Mouse (Mus musculus) MEL (cell line): Measurements from ENCODE around the gene Trappc6a. TPM values are rescaled to one million over a fixed set of nuclear protein-coding genes. Genes with fewer than 3 reads are reported as not detected.
A peak's percentile ranks its signal among the peaks of the same experiment; 100 is the strongest.

Source experiments
- DNase-seq: peaks from one replicate; pipeline ENCODE4 v3.0.0; 2011; ENCODE audit warnings: low read depth, low spot score
- H3K27ac ChIP-seq: 2 replicates; pipeline ENCODE4 v1.5.1; 2012; ENCODE audit warnings: low read depth, mild to moderate bottlenecking, control low read depth, low read length, moderate library complexity; ENCODE audit not compliant: control insufficient read depth
- H3K27me3 ChIP-seq, 2 experiments: fragments of 150-350 bp in 1 of 2; sonication (generic) in 1 of 2; 2 replicates each; pipeline ENCODE4 v1.6.1; 2012; ENCODE audit warnings: low read length in 2 of 2, mild to moderate bottlenecking in 2 of 2, improper control_type of control experiment in 1 of 2, moderate library complexity in 1 of 2; ENCODE audit not compliant: insufficient read depth in 2 of 2, control insufficient read depth in 1 of 2
- H3K36me3 ChIP-seq, 2 experiments: 2 replicates each; pipeline ENCODE4 v1.6.1; 2012 to 2014; ENCODE audit warnings: low read length in 2 of 2, improper control_type of control experiment in 1 of 2, inconsistent platforms in 1 of 2, mild to moderate bottlenecking in 1 of 2; ENCODE audit not compliant: insufficient read depth in 2 of 2, control insufficient read depth in 1 of 2
- H3K4me1 ChIP-seq, 2 experiments: fragments of 150-350 bp in 1 of 2; sonication (generic) in 1 of 2; 2 replicates each; pipeline ENCODE4 v1.6.1; 2012; ENCODE audit warnings: low read length in 2 of 2, improper control_type of control experiment in 1 of 2, mild to moderate bottlenecking in 1 of 2; ENCODE audit not compliant: insufficient read depth in 2 of 2, control insufficient read depth in 1 of 2
- H3K4me3 ChIP-seq, 2 experiments: fragments of 150-350 bp in 1 of 2; sonication (generic) in 1 of 2; 2 replicates each; pipeline ENCODE4 v1.5.1; 2012; ENCODE audit warnings: low read depth in 2 of 2, low read length in 2 of 2, mild to moderate bottlenecking in 2 of 2, moderate library complexity in 2 of 2, control low read depth in 1 of 2, improper control_type of control experiment in 1 of 2; ENCODE audit not compliant: control insufficient read depth in 1 of 2, insufficient read depth in 1 of 2
- H3K79me2 ChIP-seq: 2 replicates; pipeline ENCODE4 v1.6.1; 2012; ENCODE audit warnings: mild to moderate bottlenecking, low read length, moderate library complexity; ENCODE audit not compliant: control insufficient read depth, poor library complexity, insufficient read depth
- H3K9ac ChIP-seq: 2 replicates; pipeline ENCODE4 v1.6.1; 2012; ENCODE audit warnings: low read depth, mild to moderate bottlenecking, control low read depth, low read length, moderate library complexity; ENCODE audit not compliant: control insufficient read depth, poor library complexity, severe bottlenecking
- H3K9me3 ChIP-seq: fragments of 150-350 bp; sonication (generic); replicated peaks from 2 replicates; pipeline ENCODE4 v1.6.1; 2012; ENCODE audit warnings: mild to moderate bottlenecking, low read length, improper control_type of control experiment, moderate library complexity; ENCODE audit not compliant: insufficient read depth
- BHLHE40 ChIP-seq: IDR thresholded peaks from 2 replicates; pipeline ENCODE4 v1.6.1; 2012; ENCODE audit warnings: low read depth, mild to moderate bottlenecking, inconsistent platforms, low read length, improper control_type of control experiment, borderline replicate concordance
- EP300 ChIP-seq, 2 experiments: IDR thresholded peaks; 2 replicates each; pipeline ENCODE4 v1.6.1; 2011; ENCODE audit warnings: improper control_type of control experiment in 2 of 2, low read length in 2 of 2, low read depth in 1 of 2, mild to moderate bottlenecking in 1 of 2
- GABPA ChIP-seq: IDR thresholded peaks from 2 replicates; pipeline ENCODE4 v1.6.1; 2012; ENCODE audit warnings: low read depth, mild to moderate bottlenecking, inconsistent platforms, low read length, improper control_type of control experiment, moderate library complexity
- JUND ChIP-seq: IDR thresholded peaks from 2 replicates; pipeline ENCODE4 v1.6.1; 2011; ENCODE audit warnings: low read depth, mild to moderate bottlenecking, improper control_type of control experiment, low read length
- KAT2A ChIP-seq: conservative IDR thresholded peaks from 2 replicates; pipeline ENCODE4 v1.6.1; 2012; ENCODE audit warnings: low read depth, low read length, improper control_type of control experiment, inconsistent platforms
- MAZ ChIP-seq: IDR thresholded peaks from 2 replicates; pipeline ENCODE4 v1.6.1; 2012; ENCODE audit warnings: low read depth, mild to moderate bottlenecking, inconsistent platforms, low read length, improper control_type of control experiment
- MYB ChIP-seq: IDR thresholded peaks from 2 replicates; pipeline ENCODE4 v1.6.1; 2011; ENCODE audit warnings: mild to moderate bottlenecking, low read depth, low read length, improper control_type of control experiment
- MYC ChIP-seq: IDR thresholded peaks from 2 replicates; pipeline ENCODE4 v1.6.1; 2011; ENCODE audit warnings: low read depth, mild to moderate bottlenecking, low read length, improper control_type of control experiment, moderate library complexity
- NELFE ChIP-seq: IDR thresholded peaks from 2 replicates; pipeline ENCODE4 v1.6.1; 2011; ENCODE audit warnings: low read depth, low read length, improper control_type of control experiment
- NRF1 ChIP-seq: IDR thresholded peaks from 2 replicates; pipeline ENCODE4 v1.6.1; 2014; ENCODE audit warnings: low read depth, mild to moderate bottlenecking, inconsistent platforms, low read length, improper control_type of control experiment, moderate library complexity; ENCODE audit not compliant: poor library complexity, insufficient read depth, severe bottlenecking
- POLR2A ChIP-seq, 2 experiments: IDR thresholded peaks; 2 replicates each; pipeline ENCODE4 v1.6.1; 2011 to 2012; ENCODE audit warnings: low read length in 2 of 2, mild to moderate bottlenecking in 2 of 2, control low read depth in 1 of 2, improper control_type of control experiment in 1 of 2, low read depth in 1 of 2, moderate library complexity in 1 of 2; ENCODE audit not compliant: control insufficient read depth in 1 of 2, insufficient read depth in 1 of 2, poor library complexity in 1 of 2
- POLR2AphosphoS5 ChIP-seq: IDR thresholded peaks from 2 replicates; pipeline ENCODE4 v1.6.1; 2012; ENCODE audit warnings: low read depth, borderline replicate concordance, mild to moderate bottlenecking, inconsistent platforms, low read length, moderate library complexity, mixed read lengths
- RCOR1 ChIP-seq: IDR thresholded peaks from 2 replicates; pipeline ENCODE4 v1.6.1; 2012; ENCODE audit warnings: low read depth, mild to moderate bottlenecking, inconsistent platforms, low read length, improper control_type of control experiment
- SMC3 ChIP-seq: IDR thresholded peaks from 2 replicates; pipeline ENCODE4 v1.6.1; 2011; ENCODE audit warnings: low read depth, low read length, improper control_type of control experiment
- TAL1 ChIP-seq: IDR thresholded peaks from 2 replicates; pipeline ENCODE4 v1.6.1; 2012; ENCODE audit warnings: mild to moderate bottlenecking, inconsistent platforms, low read length, moderate library complexity, mixed read lengths
- USF2 ChIP-seq, 2 experiments: IDR thresholded peaks; 2 replicates each; pipeline ENCODE4 v1.6.1; 2011 to 2012; ENCODE audit warnings: improper control_type of control experiment in 2 of 2, low read length in 2 of 2, borderline replicate concordance in 1 of 2, inconsistent platforms in 1 of 2, low read depth in 1 of 2, mild to moderate bottlenecking in 1 of 2; ENCODE audit not compliant: insufficient read depth in 1 of 2
- ZNF384 ChIP-seq: IDR thresholded peaks from 2 replicates; pipeline ENCODE4 v1.6.1; 2012; ENCODE audit warnings: low read depth, mild to moderate bottlenecking, inconsistent platforms, low read length, improper control_type of control experiment
- polyA plus RNA-seq, 2 experiments: library from polyadenylated mRNA; stranded (reverse) in 1 of 2; unstranded in 1 of 2; fragments of >175 nt in 1 of 2; fragments of >200 nt in 1 of 2; gene quantifications; 2 replicates each; pipeline versions ENCODE4 v1.2.1 to v1.2.4; 2012; ENCODE audit warnings: low replicate concordance in 2 of 2, low read depth in 1 of 2; ENCODE audit not compliant: insufficient read length in 2 of 2, insufficient read depth in 1 of 2, missing spikeins in 1 of 2
- total RNA-seq: library from RNA; depleted of rRNA; stranded (reverse); fragments of 300-350 nt; gene quantifications from 2 replicates; pipeline ENCODE4 v1.2.3, GENCODE M21; 2012

Trappc6a gene
- total and polyA plus RNA-seq, 3 experiments, result 82.8 to 88.2 TPM; not detected in 1

- TF ChIP-seq JUND (no peak), ZNF384 (no peak), BHLHE40 (peak; percentile 68), SMC3 (no peak), POLR2A (IDR thresholded peaks at IDR 0.05; ENCODE audit: control insufficient read depth in 1 of 2, insufficient read depth in 1 of 2, low read depth in 1 of 2, low read length in 2 of 2, poor library complexity in 1 of 2) (no peak), RCOR1 (no peak), TAL1 (no peak)
- H3K36me3 ChIP-seq, result no peaks in the 10 kb centered on the region
- no peak overlapping the region for H3K4me3 ChIP-seq
- H3K9me3 ChIP-seq, result no peaks in the 10 kb centered on the region
- H3K9ac ChIP-seq, result no peak overlapping the region
- no peaks in the 10 kb centered on the region; a peak in 1 of 4 replicates for H3K4me1 ChIP-seq
- H3K27ac ChIP-seq, result no peak overlapping the region
- peak; percentile 33 for DNase-seq
- H3K79me2 ChIP-seq, result peaks cover 4% of the 10 kb centered on the region; the same call in 1 of the 2 replicates
- no peaks in the 10 kb centered on the region for H3K27me3 ChIP-seq
These were observed 45.8 kb upstream of the Trappc6a start for GRCm38 (mm10) chr7:19462443-19462842.

- no peak for TF ChIP-seq RCOR1
- TF ChIP-seq MAZ, result no peak
- TF ChIP-seq GABPA, result no peak
- TF ChIP-seq TAL1, result no peak
- no peak for TF ChIP-seq USF2 (IDR thresholded peaks at IDR 0.05; ENCODE audit: borderline replicate concordance in 1 of 2, insufficient read depth in 1 of 2, low read depth in 1 of 2, low read length in 2 of 2)
- TF ChIP-seq MYC, result no peak
- no peak for TF ChIP-seq KAT2A
- TF ChIP-seq MYB, result no peak
- no peak for TF ChIP-seq BHLHE40
- no peak for TF ChIP-seq ZNF384
- no peak for TF ChIP-seq NRF1
- TF ChIP-seq NELFE, result no peak
- TF ChIP-seq POLR2AphosphoS5, result no peak
- no peak for TF ChIP-seq EP300 (IDR thresholded peaks at IDR 0.05; ENCODE audit: low read depth in 1 of 2, low read length in 2 of 2)
- Histone ChIP-seq H3K4me3 (no peak within 1 kb of the TSS), H3K9ac (no peak within 1 kb of the TSS)
These were observed 45.3 kb upstream of the Trappc6a start, which contains the start of gene Exoc3l2 for GRCm38 (mm10) chr7:19462884-19463381. TSS of gene Exoc3l2 (plus strand) at chr7:19463331.

More at GRCm38 (mm10) chr7:19462884-19463381, 45.3 kb upstream of the Trappc6a start, which contains the start of gene Exoc3l2:
- no peak for DNase-seq
- H3K36me3 ChIP-seq, result no peaks in the 10 kb centered on the region
- peaks cover 3% of the 10 kb centered on the region; the same call in 1 of the 2 replicates for H3K79me2 ChIP-seq
- H3K9me3 ChIP-seq, result no peaks in the 10 kb centered on the region
- H3K4me1 ChIP-seq, result no peaks in the 10 kb centered on the region; a peak in 1 of 4 replicates
- H3K27ac ChIP-seq, result no peak within 1 kb of the TSS
- H3K27me3 ChIP-seq, result no peaks in the 10 kb centered on the region
